Comparison of ENCODE assay signal across 1 mouse cellular context in genomic region chr15:31586519-31586918, GRCm38 (mm10).
TF ChIP-seq lines count a peak whose summit lies in the region.

No protein-coding gene starts in this region.

TF ChIP-seq in MEL, 35 proteins besides CTCF, POLR2A, EP300 and RAD21 (continued from another document):
- 0 out of 2 replicates have a peak, but pooled peaks have one; percentile 37 for TF ChIP-seq HCFC1 (IDR thresholded peaks at IDR 0.05; ENCODE audit: low read depth, low read length)
